Mouse (Mus musculus): Measurements from ENCODE around the gene Sema6d. TPM values are rescaled to one million over a fixed set of nuclear protein-coding genes. Genes with fewer than 3 reads are reported as not detected.

Sema6d gene
- polyA plus RNA-seq, 1 experiment from 2014 or later, result 27.7 TPM

DNA sequence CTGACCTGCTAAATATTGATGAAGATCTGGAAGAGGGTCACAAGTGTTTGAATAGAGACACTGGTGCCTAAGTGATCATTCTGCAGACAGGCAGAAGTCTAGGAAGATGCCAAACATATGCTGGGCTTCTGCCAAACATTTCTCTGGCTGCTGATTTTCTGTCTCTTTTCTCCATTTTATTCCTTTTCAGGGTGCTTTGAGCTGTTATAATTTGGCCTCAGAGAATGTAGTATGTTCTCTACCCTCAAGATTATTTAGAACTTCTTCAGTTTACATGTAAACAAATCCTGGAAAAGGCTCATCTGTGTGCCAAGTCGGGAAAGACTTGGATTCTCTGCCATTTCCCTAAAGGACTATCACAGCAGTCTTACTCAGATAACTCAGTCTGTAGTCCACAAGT is 406.0 kb downstream of the Sema6d start:
- Histone ChIP-seq H3K4me2 (ENCODE audit: low read length) (no peak overlapping the region), H3K4me3 (ENCODE audit: control insufficient read depth in 1 of 2, insufficient read depth in 1 of 2, low read depth in 1 of 2, low read length in 2 of 2) (no peak overlapping the region), H3K27me3 (ENCODE audit: control insufficient read depth, insufficient read depth, low read length) (no peaks in the 10 kb centered on the region), H3K9me3 (ENCODE audit: control insufficient read depth, low read length) (no peaks in the 10 kb centered on the region), H3K27ac (replicated peaks in 1 of 2; ENCODE audit: control insufficient read depth in 1 of 2, insufficient read depth in 1 of 2, low read depth in 2 of 2, low read length in 2 of 2) (no peak overlapping the region), H3K9ac (ENCODE audit: low read length) (no peak overlapping the region), H3K4me1 (ENCODE audit: control insufficient read depth in 2 of 2, insufficient read depth in 2 of 2, low read length in 2 of 2) (no peaks in the 10 kb centered on the region), H3K36me3 (ENCODE audit: control insufficient read depth, insufficient read depth, low read length) (no peaks in the 10 kb centered on the region)
- WGBS, result 66% methylated on average over 1 of the region's 1 CpGs
- ATAC-seq (ENCODE audit: insufficient number of reproducible peaks, insufficient read depth, low FRiP score, low read depth), result no peak

DNA sequence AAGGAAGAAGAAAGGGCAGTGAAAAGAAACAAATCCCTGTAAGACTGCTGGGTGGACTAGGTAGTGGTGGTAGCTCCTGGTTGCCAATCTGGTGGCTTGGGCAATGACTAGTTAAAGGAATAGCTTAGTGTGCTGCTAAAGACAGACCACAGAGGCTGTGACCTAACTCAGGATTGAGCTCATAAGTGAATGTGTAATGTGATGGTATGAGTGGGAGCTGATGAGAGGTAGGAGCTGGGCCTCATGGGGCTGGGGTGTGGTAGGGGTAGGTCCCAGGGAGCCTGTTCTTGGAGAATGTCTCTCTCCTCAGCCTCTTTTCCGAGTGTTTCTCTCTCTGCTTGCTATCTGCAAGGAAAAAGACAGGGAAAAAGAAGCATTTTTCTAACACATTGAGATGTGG is 409.9 kb downstream of the Sema6d start:
- H3K4me1 ChIP-seq (ENCODE audit: control insufficient read depth in 2 of 2, insufficient read depth in 2 of 2, low read length in 2 of 2), result no peaks in the 10 kb centered on the region
- ATAC-seq (ENCODE audit: insufficient number of reproducible peaks, insufficient read depth, low FRiP score, low read depth), result no peak
- H3K4me2 ChIP-seq (ENCODE audit: low read length), result no peak overlapping the region
- no peak overlapping the region for H3K4me3 ChIP-seq (ENCODE audit: control insufficient read depth in 1 of 2, insufficient read depth in 1 of 2, low read depth in 1 of 2, low read length in 2 of 2)
- H3K36me3 ChIP-seq (ENCODE audit: control insufficient read depth, insufficient read depth, low read length), result no peaks in the 10 kb centered on the region
- no peaks in the 10 kb centered on the region for H3K27me3 ChIP-seq (ENCODE audit: control insufficient read depth, insufficient read depth, low read length)
- H3K9me3 ChIP-seq (ENCODE audit: control insufficient read depth, low read length), result no peaks in the 10 kb centered on the region
- no peak overlapping the region for H3K9ac ChIP-seq (ENCODE audit: low read length)
- H3K27ac ChIP-seq (replicated peaks in 1 of 2; ENCODE audit: control insufficient read depth in 1 of 2, insufficient read depth in 1 of 2, low read depth in 2 of 2, low read length in 2 of 2), result no peak overlapping the region
- 20% methylated on average over 1 of the region's 1 CpGs for WGBS

DNA sequence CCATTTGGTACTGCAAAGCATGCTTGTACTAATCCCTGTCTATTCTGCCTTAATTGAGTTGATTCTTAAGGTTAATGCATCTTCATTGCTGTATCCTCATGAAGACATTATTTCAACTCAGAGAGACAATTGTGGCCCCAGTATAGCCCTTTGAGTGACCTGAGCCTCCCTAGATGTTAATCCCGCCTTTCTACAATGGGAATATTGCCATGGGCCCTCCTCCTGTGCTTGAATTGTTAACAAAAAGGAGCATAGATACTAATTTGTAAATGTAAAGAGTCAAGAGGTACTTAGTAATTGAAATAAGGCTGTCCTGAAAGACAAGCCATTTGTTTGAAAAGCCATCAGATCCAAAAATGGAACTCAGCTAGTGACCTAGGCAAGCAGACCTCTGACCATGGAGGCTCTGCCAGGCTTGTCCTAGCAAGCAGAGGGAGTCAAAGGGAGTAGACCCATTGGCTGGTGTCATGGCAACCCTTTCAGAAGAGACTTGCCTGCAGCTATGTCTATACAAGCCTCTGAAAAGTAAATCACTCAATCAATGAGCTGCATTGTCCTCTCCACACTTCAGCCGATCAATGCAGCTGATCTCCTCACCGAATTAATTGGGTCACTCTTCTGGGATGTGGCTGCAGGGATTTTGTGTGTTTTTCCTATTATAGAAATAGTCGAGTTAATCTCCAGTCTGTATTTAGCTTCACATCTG is 416.2 kb downstream of the Sema6d start:
- Histone ChIP-seq H3K9ac (ENCODE audit: low read length) (no peak overlapping the region), H3K4me2 (ENCODE audit: low read length) (no peak overlapping the region), H3K36me3 (ENCODE audit: control insufficient read depth, insufficient read depth, low read length) (no peaks in the 10 kb centered on the region), H3K27ac (replicated peaks in 1 of 2; ENCODE audit: control insufficient read depth in 1 of 2, insufficient read depth in 1 of 2, low read depth in 2 of 2, low read length in 2 of 2) (no peak overlapping the region), H3K9me3 (ENCODE audit: control insufficient read depth, low read length) (no peaks in the 10 kb centered on the region), H3K4me1 (ENCODE audit: control insufficient read depth in 2 of 2, insufficient read depth in 2 of 2, low read length in 2 of 2) (no peaks in the 10 kb centered on the region; a peak in 1 of 4 replicates), H3K4me3 (ENCODE audit: control insufficient read depth in 1 of 2, insufficient read depth in 1 of 2, low read depth in 1 of 2, low read length in 2 of 2) (no peak overlapping the region), H3K27me3 (ENCODE audit: control insufficient read depth, insufficient read depth, low read length) (no peaks in the 10 kb centered on the region)
- 69% methylated on average over 4 of the region's 4 CpGs for WGBS
- no peak for ATAC-seq (ENCODE audit: insufficient number of reproducible peaks, insufficient read depth, low FRiP score, low read depth)

DNA sequence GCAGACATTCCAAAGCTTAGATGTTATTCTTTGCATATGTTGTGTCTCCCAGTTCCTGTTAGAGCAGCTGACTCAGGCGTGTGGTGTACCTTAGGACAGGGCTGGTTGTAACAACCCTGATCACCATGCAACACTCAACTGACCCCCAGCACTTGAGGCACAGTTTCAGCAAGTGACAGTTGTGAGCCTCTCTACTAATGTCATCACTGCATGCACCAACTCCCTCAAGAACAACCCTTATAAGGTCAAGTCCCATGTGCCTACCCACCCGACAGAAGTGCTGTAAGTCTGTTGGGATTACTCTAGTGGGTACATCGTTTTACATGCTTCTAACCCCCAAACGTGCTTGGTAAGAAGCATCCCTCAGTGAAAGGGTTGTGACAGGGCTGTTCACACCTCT is 418.0 kb downstream of the Sema6d start:
- H3K4me3 ChIP-seq (ENCODE audit: control insufficient read depth in 1 of 2, insufficient read depth in 1 of 2, low read depth in 1 of 2, low read length in 2 of 2), result no peak overlapping the region
- no peaks in the 10 kb centered on the region for H3K36me3 ChIP-seq (ENCODE audit: control insufficient read depth, insufficient read depth, low read length)
- no peak overlapping the region for H3K9ac ChIP-seq (ENCODE audit: low read length)
- H3K4me1 ChIP-seq (ENCODE audit: control insufficient read depth in 2 of 2, insufficient read depth in 2 of 2, low read length in 2 of 2), result no peaks in the 10 kb centered on the region; a peak in 1 of 4 replicates
- 39% methylated on average over 4 of the region's 4 CpGs for WGBS
- H3K9me3 ChIP-seq (ENCODE audit: control insufficient read depth, low read length), result no peaks in the 10 kb centered on the region
- no peak overlapping the region for H3K27ac ChIP-seq (replicated peaks in 1 of 2; ENCODE audit: control insufficient read depth in 1 of 2, insufficient read depth in 1 of 2, low read depth in 2 of 2, low read length in 2 of 2)
- H3K27me3 ChIP-seq (ENCODE audit: control insufficient read depth, insufficient read depth, low read length), result no peaks in the 10 kb centered on the region
- H3K4me2 ChIP-seq (ENCODE audit: low read length), result no peak overlapping the region
- ATAC-seq (ENCODE audit: insufficient number of reproducible peaks, insufficient read depth, low FRiP score, low read depth), result no peak

DNA sequence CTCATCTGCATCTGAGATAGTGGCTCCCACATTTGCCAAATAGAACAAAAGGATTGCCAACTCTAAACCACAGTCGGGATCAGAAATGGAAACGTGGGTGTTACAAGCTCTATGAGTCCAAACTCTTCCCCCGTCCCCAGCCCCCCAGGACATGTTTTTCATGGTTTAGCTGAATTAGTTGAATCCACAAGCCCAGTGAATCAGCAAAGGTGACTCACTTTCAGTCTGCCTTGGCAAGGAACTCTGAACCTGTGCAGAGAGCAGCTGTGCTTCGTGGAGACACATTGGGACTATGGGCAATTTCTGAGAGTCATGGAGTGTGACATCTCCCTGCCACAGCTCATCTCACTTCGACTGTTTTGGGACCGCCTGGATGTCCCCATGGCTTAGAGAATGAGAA is 419.7 kb downstream of the Sema6d start:
- H3K9me3 ChIP-seq (ENCODE audit: control insufficient read depth, low read length), result no peaks in the 10 kb centered on the region
- H3K4me2 ChIP-seq (ENCODE audit: low read length), result no peak overlapping the region
- H3K4me3 ChIP-seq (ENCODE audit: control insufficient read depth in 1 of 2, insufficient read depth in 1 of 2, low read depth in 1 of 2, low read length in 2 of 2), result no peak overlapping the region
- H3K27me3 ChIP-seq (ENCODE audit: control insufficient read depth, insufficient read depth, low read length), result no peaks in the 10 kb centered on the region
- ATAC-seq (ENCODE audit: insufficient number of reproducible peaks, insufficient read depth, low FRiP score, low read depth), result no peak
- H3K9ac ChIP-seq (ENCODE audit: low read length), result no peak overlapping the region
- H3K27ac ChIP-seq (replicated peaks in 1 of 2; ENCODE audit: control insufficient read depth in 1 of 2, insufficient read depth in 1 of 2, low read depth in 2 of 2, low read length in 2 of 2), result no peak overlapping the region
- no peaks in the 10 kb centered on the region for H3K36me3 ChIP-seq (ENCODE audit: control insufficient read depth, insufficient read depth, low read length)
- H3K4me1 ChIP-seq (ENCODE audit: control insufficient read depth in 2 of 2, insufficient read depth in 2 of 2, low read length in 2 of 2), result no peaks in the 10 kb centered on the region; a peak in 1 of 4 replicates
- 84% methylated on average over 6 of the region's 6 CpGs for whole genome bisulfite sequencing

DNA sequence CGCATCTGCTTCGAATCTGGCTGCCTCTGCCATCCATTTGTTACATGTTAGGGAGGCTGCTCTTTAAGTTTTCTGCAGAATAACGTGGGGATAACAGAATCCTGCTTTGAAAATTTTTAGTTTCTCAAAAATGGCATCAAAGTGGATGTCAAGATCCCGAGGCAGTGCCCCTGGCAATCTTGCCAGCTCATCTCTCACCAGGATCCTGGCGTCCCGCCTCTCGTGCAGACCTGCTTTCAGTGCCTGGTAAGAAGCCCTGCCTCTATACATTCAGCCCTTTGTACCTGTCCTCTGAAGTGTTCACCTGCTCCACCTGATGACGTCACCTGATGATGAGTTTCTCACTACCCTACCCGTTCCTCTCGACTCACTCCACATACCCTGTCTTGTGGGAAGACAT is 422.1 kb downstream of the Sema6d start:
- no peak for ATAC-seq (ENCODE audit: insufficient number of reproducible peaks, insufficient read depth, low FRiP score, low read depth)
- H3K36me3 ChIP-seq (ENCODE audit: control insufficient read depth, insufficient read depth, low read length), result no peaks in the 10 kb centered on the region
- H3K4me2 ChIP-seq (ENCODE audit: low read length), result no peak overlapping the region
- H3K27ac ChIP-seq (replicated peaks in 1 of 2; ENCODE audit: control insufficient read depth in 1 of 2, insufficient read depth in 1 of 2, low read depth in 2 of 2, low read length in 2 of 2), result no peak overlapping the region
- H3K27me3 ChIP-seq (ENCODE audit: control insufficient read depth, insufficient read depth, low read length), result no peaks in the 10 kb centered on the region
- H3K9me3 ChIP-seq (ENCODE audit: control insufficient read depth, low read length), result no peaks in the 10 kb centered on the region
- 86% methylated on average over 10 of the region's 10 CpGs for WGBS
- H3K9ac ChIP-seq (ENCODE audit: low read length), result no peak overlapping the region
- no peak overlapping the region for H3K4me3 ChIP-seq (ENCODE audit: control insufficient read depth in 1 of 2, insufficient read depth in 1 of 2, low read depth in 1 of 2, low read length in 2 of 2)
- H3K4me1 ChIP-seq (ENCODE audit: control insufficient read depth in 2 of 2, insufficient read depth in 2 of 2, low read length in 2 of 2), result no peaks in the 10 kb centered on the region; a peak in 1 of 4 replicates

DNA sequence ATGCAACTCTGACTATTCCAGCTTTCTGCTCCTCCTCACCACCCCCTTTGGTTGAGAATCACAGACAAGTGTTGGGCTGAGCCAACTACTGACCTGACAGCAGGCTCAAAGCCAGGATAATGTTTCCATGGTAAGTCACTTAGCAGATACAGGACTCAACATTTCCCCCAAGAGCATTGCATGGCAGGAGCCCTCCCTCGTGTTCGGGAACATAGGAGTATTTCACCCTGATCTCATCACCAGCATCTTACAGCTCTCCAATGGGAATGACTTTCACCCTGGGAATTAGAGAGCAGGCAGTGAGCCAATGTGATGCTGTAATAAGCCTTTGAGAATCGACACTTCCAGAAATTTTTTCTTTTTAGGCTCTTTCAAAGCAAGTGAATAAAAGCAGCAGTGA is 432.7 kb downstream of the Sema6d start:
- Histone ChIP-seq H3K4me2 (ENCODE audit: low read length) (no peak overlapping the region), H3K27ac (replicated peaks in 1 of 2; ENCODE audit: control insufficient read depth in 1 of 2, insufficient read depth in 1 of 2, low read depth in 2 of 2, low read length in 2 of 2) (no peak overlapping the region), H3K36me3 (ENCODE audit: control insufficient read depth, insufficient read depth, low read length) (no peaks in the 10 kb centered on the region), H3K9me3 (ENCODE audit: control insufficient read depth, low read length) (no peaks in the 10 kb centered on the region), H3K4me3 (ENCODE audit: control insufficient read depth in 1 of 2, insufficient read depth in 1 of 2, low read depth in 1 of 2, low read length in 2 of 2) (no peak overlapping the region), H3K4me1 (ENCODE audit: control insufficient read depth in 2 of 2, insufficient read depth in 2 of 2, low read length in 2 of 2) (peaks cover 0 to 6% of the 10 kb centered on the region in 2 experiments; a peak in 1 of 4 replicates), H3K27me3 (ENCODE audit: control insufficient read depth, insufficient read depth, low read length) (no peaks in the 10 kb centered on the region), H3K9ac (ENCODE audit: low read length) (no peak overlapping the region)
- 50% methylated on average over 3 of the region's 3 CpGs for WGBS
- ATAC-seq (ENCODE audit: insufficient number of reproducible peaks, insufficient read depth, low FRiP score, low read depth), result no peak

DNA sequence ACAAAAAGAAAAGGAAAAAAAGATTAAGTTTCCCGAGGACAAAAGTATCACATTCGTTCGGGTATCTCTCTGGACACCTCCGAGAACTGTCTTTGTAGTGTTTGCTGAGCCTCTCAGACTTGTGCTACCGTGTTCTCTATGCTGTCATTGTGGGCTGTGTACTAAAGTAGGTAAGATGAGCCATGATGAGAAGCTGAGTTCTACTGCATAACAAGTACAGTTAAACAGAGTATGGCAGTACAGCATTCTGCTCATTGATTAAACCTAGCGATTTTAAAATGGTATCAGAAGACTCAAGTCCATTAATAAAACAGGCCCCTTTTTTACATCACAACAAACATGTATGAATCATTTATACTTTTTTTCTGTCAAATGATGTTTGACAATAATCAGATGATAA is 433.9 kb downstream of the Sema6d start:
- H3K4me1 ChIP-seq (ENCODE audit: control insufficient read depth in 2 of 2, insufficient read depth in 2 of 2, low read length in 2 of 2), result peaks cover 0 to 6% of the 10 kb centered on the region in 2 experiments; a peak in 1 of 4 replicates
- no peaks in the 10 kb centered on the region for H3K36me3 ChIP-seq (ENCODE audit: control insufficient read depth, insufficient read depth, low read length)
- no peaks in the 10 kb centered on the region for H3K9me3 ChIP-seq (ENCODE audit: control insufficient read depth, low read length)
- no peaks in the 10 kb centered on the region for H3K27me3 ChIP-seq (ENCODE audit: control insufficient read depth, insufficient read depth, low read length)
- ATAC-seq (ENCODE audit: insufficient number of reproducible peaks, insufficient read depth, low FRiP score, low read depth), result no peak
- 86% methylated on average over 6 of the region's 6 CpGs for WGBS
- H3K4me2 ChIP-seq (ENCODE audit: low read length), result no peak overlapping the region
- H3K9ac ChIP-seq (ENCODE audit: low read length), result no peak overlapping the region
- H3K4me3 ChIP-seq (ENCODE audit: control insufficient read depth in 1 of 2, insufficient read depth in 1 of 2, low read depth in 1 of 2, low read length in 2 of 2), result no peak overlapping the region
- H3K27ac ChIP-seq (replicated peaks in 1 of 2; ENCODE audit: control insufficient read depth in 1 of 2, insufficient read depth in 1 of 2, low read depth in 2 of 2, low read length in 2 of 2), result no peak overlapping the region

Data from heart, embryonic 14.5 days (tissue).